Mouse (Mus musculus) limb, embryonic 13.5 days (tissue): Measurements from ENCODE around the gene Emilin3. TPM values are rescaled to one million over a fixed set of nuclear protein-coding genes. Genes with fewer than 3 reads are reported as not detected.

Experiments
- ATAC-seq: fragments of 200-750 bp; cut with Nextera tagmentation; 2 replicates; pipeline ENCODE4 v1.8.0; 2017; ENCODE audit warnings: low read depth, moderate number of reproducible peaks, moderate TSS enrichment; ENCODE audit not compliant: low FRiP score
- H3K27ac ChIP-seq: fragments of 300-500 bp; sonication (generic); 2 replicates; pipeline ENCODE4 v1.5.1; 2015; ENCODE audit warnings: inconsistent platforms, mild to moderate bottlenecking, moderate library complexity
- H3K27me3 ChIP-seq: fragments of 300-500 bp; sonication (generic); 2 replicates; pipeline ENCODE4 v1.6.1; 2015; ENCODE audit warnings: mild to moderate bottlenecking, inconsistent platforms
- H3K36me3 ChIP-seq: fragments of 300-500 bp; sonication (generic); 2 replicates; pipeline ENCODE4 v1.6.1; 2015; ENCODE audit warnings: inconsistent platforms, mild to moderate bottlenecking, moderate library complexity
- H3K4me1 ChIP-seq: fragments of 300-500 bp; sonication (generic); 2 replicates; pipeline ENCODE4 v1.6.1; 2015; ENCODE audit warnings: inconsistent platforms
- H3K4me2 ChIP-seq: fragments of 300-500 bp; sonication (generic); replicated peaks from 2 replicates; pipeline ENCODE4 v1.6.1; 2015; ENCODE audit warnings: inconsistent platforms, mild to moderate bottlenecking, moderate library complexity
- H3K4me3 ChIP-seq: fragments of 300-500 bp; sonication (generic); 2 replicates; pipeline ENCODE4 v1.5.1; 2015; ENCODE audit warnings: moderate library complexity, mild to moderate bottlenecking, inconsistent platforms
- H3K9ac ChIP-seq: fragments of 300-500 bp; sonication (generic); 2 replicates; pipeline ENCODE4 v1.6.1; 2015; ENCODE audit warnings: mild to moderate bottlenecking, inconsistent platforms
- H3K9me3 ChIP-seq: fragments of 300-500 bp; sonication (generic); 2 replicates; pipeline ENCODE4 v1.6.1; 2016; ENCODE audit warnings: inconsistent platforms
- WGBS: fragments of 180-500 bp; shearing (Covaris S2); methylation state at CpG from one replicate; pipeline ENCODE4 v1.1.7; 2015; 5-methylcytosine and 5-hydroxymethylcytosine counted together
- polyA plus RNA-seq: library from polyadenylated mRNA; unstranded; fragments of >200 nt; fragmentation: Nextera tagmentation; extraction: Ambion mirVana; gene quantifications from 2 replicates; pipeline ENCODE4 v1.2.1, GENCODE M21; 2015

The Emilin3 gene
- polyA plus RNA-seq, 1 experiment from 2014 or later = 30.2 TPM

- H3K27me3 ChIP-seq = peaks cover 25% of the 10 kb centered on the region
- no peaks in the 10 kb centered on the region for H3K36me3 ChIP-seq
- peaks cover 48% of the 10 kb centered on the region for H3K4me1 ChIP-seq
- WGBS = 73% methylated on average over 13 of the region's 13 CpGs
- no peak overlapping the region for H3K4me3 ChIP-seq
- no peak overlapping the region; the same call in 1 of the 2 replicates for H3K27ac ChIP-seq
- H3K9ac ChIP-seq = 0 out of 2 replicates have a peak overlapping the region, but pooled peaks have one; percentile 13
- H3K9me3 ChIP-seq = no peaks in the 10 kb centered on the region
- H3K4me2 ChIP-seq = no peak overlapping the region
- ATAC-seq = no peak
These were observed 3.9 kb upstream of the Emilin3 start for GRCm38 (mm10) chr2:160915821-160916610.

- Histone ChIP-seq H3K36me3 (peaks cover 3% of the 10 kb centered on the region; the same call in 1 of the 2 replicates), H3K4me1 (peaks cover 56% of the 10 kb centered on the region), H3K27me3 (peaks cover 38% of the 10 kb centered on the region), H3K27ac (no peak overlapping the region), H3K9ac (no peak overlapping the region), H3K4me2 (no peak overlapping the region), H3K4me3 (no peak overlapping the region), H3K9me3 (no peaks in the 10 kb centered on the region)
- ATAC-seq = no peak
- WGBS = 80% methylated on average over 9 of the region's 9 CpGs
These were observed 2.5 kb upstream of the Emilin3 start for GRCm38 (mm10) chr2:160914656-160915055.

- H3K27me3 ChIP-seq = peaks cover 41% of the 10 kb centered on the region
- peaks cover 55% of the 10 kb centered on the region for H3K4me1 ChIP-seq
- H3K9me3 ChIP-seq = no peaks in the 10 kb centered on the region
- H3K4me2 ChIP-seq = peak overlapping the region; percentile 88
- H3K4me3 ChIP-seq = peak overlapping the region; percentile 68
- H3K9ac ChIP-seq = peak overlapping the region; percentile 83
- peak overlapping the region; percentile 85 for H3K27ac ChIP-seq
- peaks cover 31% of the 10 kb centered on the region for H3K36me3 ChIP-seq
- peak; percentile 77 for ATAC-seq
- WGBS = 1% methylated on average over 50 of the region's 64 CpGs
These were observed 448 bp downstream of the Emilin3 start for GRCm38 (mm10) chr2:160911558-160912201.

GRCm38 (mm10) chr2:160910633-160911032 lies 1.5 kb downstream of the Emilin3 start:
- ATAC-seq = no peak
- Histone ChIP-seq H3K36me3 (peaks cover 41% of the 10 kb centered on the region), H3K4me2 (peak overlapping the region; percentile 88), H3K4me1 (peaks cover 46% of the 10 kb centered on the region), H3K27ac (no peak overlapping the region), H3K4me3 (peak overlapping the region; percentile 68), H3K9me3 (no peaks in the 10 kb centered on the region), H3K27me3 (peaks cover 41% of the 10 kb centered on the region), H3K9ac (no peak overlapping the region)
- 91% methylated on average over 5 of the region's 5 CpGs for WGBS

- no peaks in the 10 kb centered on the region for H3K9me3 ChIP-seq
- H3K9ac ChIP-seq = no peak overlapping the region
- H3K4me3 ChIP-seq = no peak overlapping the region
- 67% methylated on average over 18 of the region's 18 CpGs for WGBS
- H3K27me3 ChIP-seq = peaks cover 36% of the 10 kb centered on the region
- peaks cover 47% of the 10 kb centered on the region for H3K36me3 ChIP-seq
- no peak overlapping the region for H3K27ac ChIP-seq
- ATAC-seq = no peak
- peaks cover 36% of the 10 kb centered on the region for H3K4me1 ChIP-seq
- no peak overlapping the region for H3K4me2 ChIP-seq
These were observed 3.5 kb downstream of the Emilin3 start for GRCm38 (mm10) chr2:160908607-160909006.

- Histone ChIP-seq H3K4me1 (peaks cover 17% of the 10 kb centered on the region), H3K27ac (no peak overlapping the region), H3K4me3 (no peak overlapping the region), H3K27me3 (peaks cover 17% of the 10 kb centered on the region), H3K9ac (no peak overlapping the region), H3K9me3 (no peaks in the 10 kb centered on the region), H3K36me3 (peaks cover 47% of the 10 kb centered on the region), H3K4me2 (no peak overlapping the region)
- 69% methylated on average over 5 of the region's 5 CpGs for WGBS
- ATAC-seq = no peak
These were observed 6.0 kb downstream of the Emilin3 start for GRCm38 (mm10) chr2:160906101-160906500.

- Histone ChIP-seq H3K9me3 (no peaks in the 10 kb centered on the region), H3K27me3 (peaks cover 10% of the 10 kb centered on the region), H3K27ac (no peak overlapping the region), H3K4me3 (no peak overlapping the region), H3K36me3 (peaks cover 47% of the 10 kb centered on the region), H3K4me2 (no peak overlapping the region), H3K9ac (no peak overlapping the region), H3K4me1 (peaks cover 10% of the 10 kb centered on the region; the same call in 1 of the 2 replicates)
- WGBS = 93% methylated on average over 12 of the region's 12 CpGs
- no peak for ATAC-seq
These were observed 6.8 kb downstream of the Emilin3 start for GRCm38 (mm10) chr2:160905301-160905700.

- Histone ChIP-seq H3K4me2 (no peak overlapping the region), H3K9ac (no peak overlapping the region), H3K36me3 (peaks cover 18% of the 10 kb centered on the region), H3K4me3 (no peak overlapping the region), H3K27ac (no peak overlapping the region), H3K27me3 (no peaks in the 10 kb centered on the region), H3K9me3 (no peaks in the 10 kb centered on the region), H3K4me1 (no peaks in the 10 kb centered on the region)
- no peak for ATAC-seq
- WGBS = 75% methylated on average over 7 of the region's 7 CpGs
These were observed 10.3 kb downstream of the Emilin3 start for GRCm38 (mm10) chr2:160901656-160902412.

GRCm38 (mm10) chr2:160891697-160892096 lies 20.4 kb downstream of the Emilin3 start:
- 83% methylated on average over 9 of the region's 9 CpGs for WGBS
- H3K9ac ChIP-seq = no peak overlapping the region
- H3K27ac ChIP-seq = no peak overlapping the region
- peaks cover 5% of the 10 kb centered on the region for H3K4me1 ChIP-seq
- H3K4me3 ChIP-seq = no peak overlapping the region
- H3K27me3 ChIP-seq = peaks cover 6% of the 10 kb centered on the region
- no peak overlapping the region for H3K4me2 ChIP-seq
- no peak for ATAC-seq
- no peaks in the 10 kb centered on the region; the same call in 1 of the 2 replicates for H3K36me3 ChIP-seq
- no peaks in the 10 kb centered on the region for H3K9me3 ChIP-seq

GRCm38 (mm10) chr2:160891045-160891444 lies 21.1 kb downstream of the Emilin3 start:
- H3K4me1 ChIP-seq = peaks cover 5% of the 10 kb centered on the region
- no peak overlapping the region for H3K4me2 ChIP-seq
- H3K9ac ChIP-seq = no peak overlapping the region
- peaks cover 6% of the 10 kb centered on the region for H3K27me3 ChIP-seq
- H3K27ac ChIP-seq = no peak overlapping the region
- H3K9me3 ChIP-seq = no peaks in the 10 kb centered on the region
- 81% methylated on average over 5 of the region's 5 CpGs for WGBS
- no peak for ATAC-seq
- no peak overlapping the region for H3K4me3 ChIP-seq
- H3K36me3 ChIP-seq = no peaks in the 10 kb centered on the region; the same call in 1 of the 2 replicates

- Histone ChIP-seq H3K36me3 (no peaks in the 10 kb centered on the region), H3K27me3 (peaks cover 6% of the 10 kb centered on the region), H3K4me2 (peak overlapping the region; percentile 96), H3K4me1 (peaks cover 5% of the 10 kb centered on the region), H3K27ac (no peak overlapping the region; the same call in 1 of the 2 replicates), H3K4me3 (peak overlapping the region; percentile 52), H3K9me3 (no peaks in the 10 kb centered on the region), H3K9ac (peak overlapping the region; percentile 58)
- under 1% methylated on average over 26 of the region's 26 CpGs for WGBS
- peak; percentile 66; the same call in 1 of the 2 replicates for ATAC-seq
These were observed 24.3 kb downstream of the Emilin3 start for GRCm38 (mm10) chr2:160887859-160888258.

- Histone ChIP-seq H3K4me3 (peak overlapping the region; percentile 52), H3K27ac (no peak overlapping the region), H3K4me2 (peak overlapping the region; percentile 96), H3K9ac (no peak overlapping the region), H3K4me1 (peaks cover 5% of the 10 kb centered on the region), H3K36me3 (no peaks in the 10 kb centered on the region), H3K27me3 (peaks cover 6% of the 10 kb centered on the region), H3K9me3 (no peaks in the 10 kb centered on the region)
- 1% methylated on average over 11 of the region's 11 CpGs for WGBS
- ATAC-seq = peak; percentile 73; the same call in 1 of the 2 replicates
These were observed 24.8 kb downstream of the Emilin3 start for GRCm38 (mm10) chr2:160887284-160887683.
